Mouse (Mus musculus) gastrocnemius, postnatal 10 days (tissue): Measurements from ENCODE around the gene Olfr320. TPM values are rescaled to one million over a fixed set of nuclear protein-coding genes. Genes with fewer than 3 reads are reported as not detected.

ENCODE experiments used
- total RNA-seq, 2 experiments: library from RNA; stranded (reverse); gene quantifications; 2 replicates each; pipeline ENCODE4 v1.2.3; 2021

The Olfr320 gene
- total RNA-seq, 2 experiments from 2014 or later, result not detected

Other genes with a start within 250 kb of the Olfr320 start
- gene Gm12253, start 248.5 kb upstream of the Olfr320 start, total RNA-seq, result not detected
- not detected for gene Lypd9, start 228.2 kb upstream of the Olfr320 start, total RNA-seq
- not detected for gene Olfr30, start 218.8 kb upstream of the Olfr320 start, total RNA-seq
- gene Olfr332, start 188.5 kb upstream of the Olfr320 start, total RNA-seq, result not detected
- not detected for gene Olfr331, start 178.5 kb upstream of the Olfr320 start, total RNA-seq
- not detected for gene Olfr330, start 146.3 kb upstream of the Olfr320 start, total RNA-seq
- gene Olfr329-ps, start 134.7 kb upstream of the Olfr320 start, total RNA-seq, result not detected
- not detected for gene Olfr328, start 125.5 kb upstream of the Olfr320 start, total RNA-seq
- gene Olfr224, start 110.5 kb upstream of the Olfr320 start, total RNA-seq, result not detected
- gene Olfr325, start 103.4 kb upstream of the Olfr320 start, total RNA-seq, result not detected
- gene Olfr324, start 86.0 kb upstream of the Olfr320 start, total RNA-seq, result not detected
- gene 2210407C18Rik, start 65.0 kb upstream of the Olfr320 start, total RNA-seq, result not detected
- gene Olfr323, start 50.6 kb upstream of the Olfr320 start, total RNA-seq, result not detected
- under 1 TPM in 1 of 2 experiments, not detected in 1; 0.27 TPM for gene Trim58, start 40.6 kb upstream of the Olfr320 start, total RNA-seq
- gene Olfr322, start 22.3 kb upstream of the Olfr320 start, total RNA-seq, result not detected
- gene Olfr319, start 18.1 kb downstream of the Olfr320 start, total RNA-seq, result not detected
- gene Olfr318, start 42.9 kb downstream of the Olfr320 start, total RNA-seq, result not detected
- not detected for gene Olfr317, start 58.1 kb downstream of the Olfr320 start, total RNA-seq
- gene Olfr316, start 71.6 kb downstream of the Olfr320 start, total RNA-seq, result not detected
- gene Olfr315, start 92.1 kb downstream of the Olfr320 start, total RNA-seq, result not detected
- gene Olfr314, start 101.9 kb downstream of the Olfr320 start, total RNA-seq, result not detected
- not detected for gene Fam183b, start 120.9 kb downstream of the Olfr320 start, total RNA-seq
- not detected for gene Olfr313, start 133.9 kb downstream of the Olfr320 start, total RNA-seq
- not detected for gene Olfr312, start 148.1 kb downstream of the Olfr320 start, total RNA-seq
- not detected for gene Olfr311, start 158.2 kb downstream of the Olfr320 start, total RNA-seq
- 1 to 10 TPM; 2.4 to 2.5 TPM for gene Gm12258, start 166.1 kb downstream of the Olfr320 start, total RNA-seq
- gene 2810021J22Rik, start 186.1 kb downstream of the Olfr320 start, total RNA-seq, result 1 to 10 TPM; 2.5 to 3.0 TPM
- 1 to 10 TPM; 6.0 to 6.5 TPM for gene Zfp39, start 223.1 kb downstream of the Olfr320 start, total RNA-seq
- 1 to 10 TPM in 1 of 2 experiments, not detected in 1; 1.1 TPM for gene Btnl10, start 236.8 kb downstream of the Olfr320 start, total RNA-seq